Mouse (Mus musculus): ENCODE measurements around the gene Naa25. TPM values are rescaled to one million over a fixed set of nuclear protein-coding genes. Genes with fewer than 3 reads are reported as not detected.
"Not testable (repeated sequence)": the region's sequence is repeated elsewhere in the genome, so short reads cannot be mapped to it uniquely, and the experiment has no call there.

Gene Naa25
- 54.0 and 55.0 TPM in 2 replicates for polyA plus RNA-seq (2015; fragmentation: Nextera tagmentation; extraction: Ambion mirVana)

DNA sequence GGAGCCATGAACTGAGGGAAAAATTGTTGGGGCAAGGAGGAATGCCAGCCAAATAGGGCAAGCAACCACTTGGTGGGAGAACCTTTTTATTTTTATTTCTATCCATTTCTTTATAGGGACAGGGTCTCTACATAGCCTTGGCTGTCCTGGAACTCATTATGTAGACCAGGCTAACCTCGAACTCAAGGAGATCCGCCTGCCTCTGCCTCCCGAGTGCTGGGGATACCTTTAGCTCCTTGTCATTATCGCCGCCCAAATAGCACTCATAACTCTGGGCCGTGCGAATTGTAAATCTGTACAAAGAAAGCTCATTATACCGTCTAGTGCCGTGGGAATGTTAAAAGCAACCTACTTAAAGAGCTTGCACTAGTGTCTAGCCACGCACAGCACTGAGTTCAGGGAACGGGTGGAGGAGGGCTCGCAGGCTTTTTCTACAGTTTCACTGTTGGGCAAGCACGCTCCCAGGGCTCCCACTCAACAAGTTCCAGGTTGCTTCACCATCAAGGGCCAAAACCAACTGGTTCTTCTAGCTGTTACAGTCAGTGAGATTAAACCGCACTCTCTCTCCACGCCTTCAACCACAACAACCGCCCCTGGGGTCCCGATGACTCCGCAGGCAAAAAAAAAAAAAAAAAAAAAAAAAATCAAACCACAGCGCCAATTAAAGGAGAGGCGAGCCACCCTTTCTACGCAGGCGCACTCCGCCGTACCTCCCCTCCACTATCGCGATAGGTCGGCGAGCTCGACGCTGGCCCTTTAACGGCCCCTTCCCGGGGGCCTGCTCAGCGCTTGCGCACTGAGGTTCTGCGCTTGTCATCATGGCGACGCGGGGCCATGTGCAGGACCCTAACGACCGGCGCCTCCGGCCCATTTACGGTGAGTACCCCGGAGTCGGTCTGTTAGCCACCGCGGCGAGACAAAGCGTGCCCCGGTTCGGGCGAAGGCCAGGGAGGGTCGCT lies at the start of gene Naa25:
Naa25 (plus strand) TSS at position 750 of the 959 bp plus-strand sequence.
- peak; percentile 96 for ATAC-seq
- H3K27me3 ChIP-seq (ENCODE audit: control insufficient read depth, insufficient read depth, low read depth, low read length), result no peaks in the 10 kb centered on the region
- peaks cover 12% of the 10 kb centered on the region for H3K4me1 ChIP-seq (ENCODE audit: control insufficient read depth, insufficient read depth, low read length)
- peak within 1 kb of the TSS; percentile 95 for H3K4me3 ChIP-seq (ENCODE audit: low read depth, low read length)
- H3K4me2 ChIP-seq (ENCODE audit: low read length), result peak within 1 kb of the TSS; percentile 94
- WGBS, result 9% methylated on average over 53 of the region's 53 CpGs
- H3K9ac ChIP-seq (ENCODE audit: low read depth, low read length), result peak within 1 kb of the TSS; percentile 87
- no peaks in the 10 kb centered on the region for H3K9me3 ChIP-seq (replicated peaks; ENCODE audit: control insufficient read depth, low read length, poor library complexity, severe bottlenecking)
- H3K36me3 ChIP-seq (ENCODE audit: control insufficient read depth, insufficient read depth, low read length), result no peaks in the 10 kb centered on the region
- peak within 1 kb of the TSS; percentile 78 for H3K27ac ChIP-seq (ENCODE audit: low read length)

DNA sequence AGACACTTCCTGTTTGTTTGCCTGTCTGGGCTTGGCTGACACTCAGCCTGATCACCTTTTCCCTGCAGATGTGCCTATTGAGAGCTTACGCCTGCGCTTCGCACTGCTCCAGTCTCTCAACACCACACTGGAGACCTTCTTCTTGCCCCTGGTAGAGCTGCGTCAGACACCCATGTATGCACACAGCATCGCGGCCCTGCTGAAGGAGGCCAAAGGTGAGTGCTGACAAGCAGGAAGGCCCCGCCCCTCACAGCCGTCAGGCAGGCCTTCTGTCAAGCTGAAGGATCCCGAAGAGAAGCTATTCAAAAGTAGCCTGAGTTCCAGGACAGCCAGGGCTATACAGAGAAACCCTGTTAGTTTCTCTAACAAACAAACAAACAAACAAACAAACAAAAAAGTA lies 38.5 kb upstream of the Naa25 start:
- Histone ChIP-seq H3K27ac (ENCODE audit: low read length) (no peak overlapping the region), H3K36me3 (ENCODE audit: control insufficient read depth, insufficient read depth, low read length) (peaks cover 90% of the 10 kb centered on the region), H3K9me3 (replicated peaks; ENCODE audit: control insufficient read depth, low read length, poor library complexity, severe bottlenecking) (no peaks in the 10 kb centered on the region), H3K4me3 (ENCODE audit: low read depth, low read length) (no peak overlapping the region), H3K4me1 (ENCODE audit: control insufficient read depth, insufficient read depth, low read length) (no peaks in the 10 kb centered on the region), H3K4me2 (ENCODE audit: low read length) (no peak overlapping the region), H3K9ac (ENCODE audit: low read depth, low read length) (no peak overlapping the region), H3K27me3 (ENCODE audit: control insufficient read depth, insufficient read depth, low read depth, low read length) (no peaks in the 10 kb centered on the region)
- no peak for ATAC-seq
- WGBS, result 82% methylated on average over 9 of the region's 9 CpGs

DNA sequence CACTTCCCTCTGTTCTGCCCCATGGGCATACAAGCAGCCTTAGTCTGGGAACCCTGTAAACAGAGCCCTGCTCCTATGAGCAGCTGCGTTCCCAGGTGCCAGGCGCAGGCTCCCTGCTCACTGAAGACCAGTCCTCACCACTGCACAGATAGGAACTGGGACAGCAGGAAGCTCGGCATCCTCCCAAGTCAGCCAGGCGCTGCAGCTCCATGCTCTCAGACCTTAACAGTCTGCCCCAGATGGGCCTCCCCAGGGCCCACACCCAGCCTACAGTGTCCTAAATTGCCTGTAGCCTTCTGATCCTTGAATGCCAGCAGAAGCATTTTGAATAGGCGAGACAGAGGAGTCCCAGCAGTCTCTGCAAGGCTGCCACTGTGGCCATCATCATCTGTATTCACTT lies 36.0 kb upstream of the Naa25 start:
- peaks cover 86% of the 10 kb centered on the region for H3K36me3 ChIP-seq (ENCODE audit: control insufficient read depth, insufficient read depth, low read length)
- no peaks in the 10 kb centered on the region for H3K27me3 ChIP-seq (ENCODE audit: control insufficient read depth, insufficient read depth, low read depth, low read length)
- no peak overlapping the region for H3K9ac ChIP-seq (ENCODE audit: low read depth, low read length)
- H3K4me2 ChIP-seq (ENCODE audit: low read length), result no peak overlapping the region
- WGBS, result 91% methylated on average over 5 of the region's 5 CpGs
- no peak for ATAC-seq
- H3K27ac ChIP-seq (ENCODE audit: low read length), result no peak overlapping the region
- H3K4me1 ChIP-seq (ENCODE audit: control insufficient read depth, insufficient read depth, low read length), result no peaks in the 10 kb centered on the region
- H3K9me3 ChIP-seq (replicated peaks; ENCODE audit: control insufficient read depth, low read length, poor library complexity, severe bottlenecking), result no peaks in the 10 kb centered on the region
- H3K4me3 ChIP-seq (ENCODE audit: low read depth, low read length), result no peak overlapping the region

DNA sequence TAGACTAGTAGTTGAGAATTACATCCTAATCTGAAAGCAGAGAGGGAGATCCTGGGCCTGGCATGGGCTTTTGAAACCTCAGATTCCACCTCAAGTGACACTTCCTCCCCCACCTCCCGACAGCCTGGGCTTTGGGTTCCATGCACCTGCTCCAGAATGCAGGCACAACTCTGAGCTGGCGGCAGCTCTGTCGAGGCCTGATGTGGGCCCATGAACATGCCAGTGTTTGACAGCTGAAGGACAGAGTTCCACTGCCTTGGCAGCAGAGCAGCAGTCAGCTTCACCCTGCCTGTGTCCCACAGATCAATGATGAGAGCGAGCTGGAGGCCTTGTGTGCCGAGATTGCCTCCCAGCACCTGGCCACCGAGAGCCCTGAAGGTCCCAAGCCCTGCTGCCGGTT lies 34.3 kb upstream of the Naa25 start:
- ATAC-seq, result no peak
- no peaks in the 10 kb centered on the region for H3K9me3 ChIP-seq (replicated peaks; ENCODE audit: control insufficient read depth, low read length, poor library complexity, severe bottlenecking)
- H3K9ac ChIP-seq (ENCODE audit: low read depth, low read length), result no peak overlapping the region
- no peaks in the 10 kb centered on the region for H3K27me3 ChIP-seq (ENCODE audit: control insufficient read depth, insufficient read depth, low read depth, low read length)
- H3K36me3 ChIP-seq (ENCODE audit: control insufficient read depth, insufficient read depth, low read length), result peaks cover 79% of the 10 kb centered on the region
- WGBS, result 93% methylated on average over 7 of the region's 7 CpGs
- H3K4me2 ChIP-seq (ENCODE audit: low read length), result no peak overlapping the region
- H3K27ac ChIP-seq (ENCODE audit: low read length), result no peak overlapping the region
- no peak overlapping the region for H3K4me3 ChIP-seq (ENCODE audit: low read depth, low read length)
- no peaks in the 10 kb centered on the region for H3K4me1 ChIP-seq (ENCODE audit: control insufficient read depth, insufficient read depth, low read length)

DNA sequence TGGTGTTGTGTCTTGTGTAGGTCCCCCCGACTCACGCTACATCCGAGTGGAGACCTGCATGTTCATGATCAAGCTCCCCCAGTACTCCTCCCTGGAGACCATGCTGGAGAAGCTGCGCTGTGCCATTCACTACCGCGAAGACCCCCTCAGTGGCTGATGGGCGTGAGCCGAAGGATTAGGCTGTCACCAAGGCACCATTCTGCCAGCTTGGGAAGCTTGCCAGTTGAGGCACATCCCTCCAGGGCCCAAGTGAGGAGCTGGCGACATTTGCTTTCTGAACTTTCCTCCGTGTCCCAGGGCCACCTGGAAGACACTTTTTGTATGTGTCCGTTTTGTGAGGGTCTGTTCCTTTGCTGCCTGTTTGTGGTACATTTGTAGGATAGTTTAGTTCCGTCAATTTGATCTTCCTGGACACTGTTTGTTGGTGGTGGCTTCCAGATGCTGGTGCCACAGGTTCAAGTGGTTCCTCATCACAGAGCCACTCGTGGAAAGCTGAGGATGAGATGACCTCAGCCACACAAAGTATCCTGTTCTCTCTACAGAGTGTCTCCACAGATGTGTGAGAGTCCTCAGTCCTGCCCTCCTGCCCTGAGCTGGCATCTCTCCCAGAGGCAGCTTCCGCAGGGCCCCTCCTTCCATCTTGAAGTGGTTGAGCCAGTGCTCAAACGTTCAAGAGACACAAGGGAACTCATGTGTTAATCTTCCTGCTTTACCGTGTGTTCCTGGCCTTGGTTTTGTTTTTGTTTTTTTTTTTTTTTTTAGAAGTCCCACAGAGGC lies 31.1 kb upstream of the Naa25 start:
- Histone ChIP-seq H3K4me1 (ENCODE audit: control insufficient read depth, insufficient read depth, low read length) (no peaks in the 10 kb centered on the region), H3K4me3 (ENCODE audit: low read depth, low read length) (no peak overlapping the region), H3K27me3 (ENCODE audit: control insufficient read depth, insufficient read depth, low read depth, low read length) (no peaks in the 10 kb centered on the region), H3K36me3 (ENCODE audit: control insufficient read depth, insufficient read depth, low read length) (peaks cover 53% of the 10 kb centered on the region), H3K27ac (ENCODE audit: low read length) (no peak overlapping the region), H3K9me3 (replicated peaks; ENCODE audit: control insufficient read depth, low read length, poor library complexity, severe bottlenecking) (no peaks in the 10 kb centered on the region), H3K9ac (ENCODE audit: low read depth, low read length) (no peak overlapping the region), H3K4me2 (ENCODE audit: low read length) (no peak overlapping the region)
- no peak for ATAC-seq
- WGBS, result 72% methylated on average over 16 of the region's 16 CpGs

DNA sequence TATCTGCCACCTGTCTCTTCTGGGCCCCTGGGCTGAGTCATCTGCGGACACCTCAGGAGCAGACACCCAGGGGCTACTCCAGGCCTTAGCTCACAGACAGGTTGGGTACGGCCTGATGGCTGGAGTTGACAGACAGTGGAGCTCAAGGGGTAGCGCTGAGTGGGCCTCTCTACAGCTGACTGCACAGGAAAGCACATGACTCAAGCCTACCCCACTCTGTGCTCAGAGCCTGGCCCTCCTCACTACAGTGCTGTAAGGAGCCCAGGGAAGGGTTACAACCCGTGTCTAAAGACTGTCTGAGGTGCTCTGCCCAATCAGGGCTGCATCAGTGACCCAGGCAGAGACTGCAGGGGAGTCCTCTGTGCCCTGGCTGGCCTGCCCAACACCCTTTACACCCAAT lies 30.5 kb upstream of the Naa25 start:
- no peak for ATAC-seq
- Histone ChIP-seq H3K36me3 (ENCODE audit: control insufficient read depth, insufficient read depth, low read length) (peaks cover 47% of the 10 kb centered on the region), H3K4me1 (ENCODE audit: control insufficient read depth, insufficient read depth, low read length) (no peaks in the 10 kb centered on the region), H3K27ac (ENCODE audit: low read length) (no peak overlapping the region), H3K9ac (ENCODE audit: low read depth, low read length) (no peak overlapping the region), H3K27me3 (ENCODE audit: control insufficient read depth, insufficient read depth, low read depth, low read length) (no peaks in the 10 kb centered on the region), H3K4me2 (ENCODE audit: low read length) (no peak overlapping the region), H3K4me3 (ENCODE audit: low read depth, low read length) (no peak overlapping the region), H3K9me3 (replicated peaks; ENCODE audit: control insufficient read depth, low read length, poor library complexity, severe bottlenecking) (no peaks in the 10 kb centered on the region)
- 88% methylated on average over 4 of the region's 4 CpGs for WGBS

DNA sequence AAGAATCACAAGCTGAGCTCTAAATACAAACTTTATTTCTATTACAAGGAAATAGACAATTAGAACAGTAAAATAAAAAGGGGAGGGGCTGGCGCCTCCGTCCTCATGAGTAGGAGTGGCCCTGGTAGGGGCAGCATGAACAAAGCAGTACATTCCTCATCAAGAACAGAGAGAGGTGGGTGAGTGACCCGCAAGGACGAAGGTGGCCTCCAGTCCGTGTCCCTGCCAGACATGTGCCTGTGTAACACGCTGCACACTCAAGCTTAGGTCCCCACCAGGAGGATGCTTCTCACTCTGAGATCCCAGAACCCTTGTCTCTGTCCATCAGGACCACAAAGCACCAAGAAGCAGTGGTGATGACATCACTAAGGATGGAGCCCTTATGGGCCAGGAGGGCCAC lies 26.0 kb upstream of the Naa25 start:
- Histone ChIP-seq H3K36me3 (ENCODE audit: control insufficient read depth, insufficient read depth, low read length) (peaks cover 39% of the 10 kb centered on the region), H3K4me1 (ENCODE audit: control insufficient read depth, insufficient read depth, low read length) (no peaks in the 10 kb centered on the region), H3K4me3 (ENCODE audit: low read depth, low read length) (no peak overlapping the region), H3K27ac (ENCODE audit: low read length) (no peak overlapping the region), H3K9ac (ENCODE audit: low read depth, low read length) (no peak overlapping the region), H3K9me3 (replicated peaks; ENCODE audit: control insufficient read depth, low read length, poor library complexity, severe bottlenecking) (no peaks in the 10 kb centered on the region), H3K27me3 (ENCODE audit: control insufficient read depth, insufficient read depth, low read depth, low read length) (no peaks in the 10 kb centered on the region), H3K4me2 (ENCODE audit: low read length) (no peak overlapping the region)
- ATAC-seq, result no peak
- 92% methylated on average over 6 of the region's 6 CpGs for WGBS

DNA sequence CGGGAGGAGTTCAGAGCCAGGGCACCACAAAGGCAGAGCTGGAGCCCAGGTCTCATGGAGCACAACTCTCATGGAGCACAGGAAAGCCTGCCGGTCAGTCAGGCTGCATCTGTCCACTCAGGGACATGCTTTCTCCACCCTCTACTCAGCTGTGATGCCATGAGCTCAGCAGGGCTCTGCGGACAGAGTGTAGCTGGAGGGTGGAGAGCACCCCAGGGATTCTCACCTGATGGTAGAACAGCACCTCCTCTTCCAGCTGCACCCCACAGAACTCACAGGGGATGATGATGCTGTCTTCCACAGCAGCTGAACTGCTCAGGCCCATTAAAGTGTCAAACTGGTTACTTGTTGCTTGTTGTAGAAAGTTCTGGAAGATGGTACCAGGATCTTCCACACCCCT lies 22.9 kb upstream of the Naa25 start:
- no peaks in the 10 kb centered on the region for H3K27me3 ChIP-seq (ENCODE audit: control insufficient read depth, insufficient read depth, low read depth, low read length)
- H3K9me3 ChIP-seq (replicated peaks; ENCODE audit: control insufficient read depth, low read length, poor library complexity, severe bottlenecking), result no peaks in the 10 kb centered on the region
- ATAC-seq, result no peak
- no peak overlapping the region for H3K27ac ChIP-seq (ENCODE audit: low read length)
- no peak overlapping the region for H3K4me3 ChIP-seq (ENCODE audit: low read depth, low read length)
- H3K9ac ChIP-seq (ENCODE audit: low read depth, low read length), result no peak overlapping the region
- WGBS, result 94% methylated on average over 3 of the region's 3 CpGs
- no peaks in the 10 kb centered on the region for H3K4me1 ChIP-seq (ENCODE audit: control insufficient read depth, insufficient read depth, low read length)
- H3K4me2 ChIP-seq (ENCODE audit: low read length), result no peak overlapping the region
- peaks cover 49% of the 10 kb centered on the region for H3K36me3 ChIP-seq (ENCODE audit: control insufficient read depth, insufficient read depth, low read length)

DNA sequence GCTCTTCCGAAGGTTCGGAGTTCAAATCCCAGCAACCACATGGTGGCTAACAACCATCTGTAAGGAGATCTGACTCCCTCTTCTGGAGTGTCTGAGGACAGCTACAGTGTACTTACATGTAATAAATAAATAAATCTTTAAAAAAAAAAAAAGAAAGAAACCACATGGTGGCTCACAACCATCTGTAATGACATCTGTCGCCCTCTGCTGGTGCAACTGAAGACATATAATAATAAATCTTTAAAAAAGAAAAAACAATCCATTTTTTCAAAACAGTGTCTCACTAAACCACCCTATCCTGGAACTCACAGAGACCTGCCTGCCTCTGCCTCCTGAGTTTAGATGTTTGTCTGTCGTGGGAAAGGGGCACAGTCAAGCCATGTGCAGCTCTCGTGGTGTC lies 20.8 kb upstream of the Naa25 start:
- H3K4me2 ChIP-seq (ENCODE audit: low read length); H3K4me3 ChIP-seq (ENCODE audit: low read depth, low read length); H3K9ac ChIP-seq (ENCODE audit: low read depth, low read length); H3K27ac ChIP-seq (ENCODE audit: low read length); H3K9me3 ChIP-seq (replicated peaks; ENCODE audit: control insufficient read depth, low read length, poor library complexity, severe bottlenecking); H3K27me3 ChIP-seq (ENCODE audit: control insufficient read depth, insufficient read depth, low read depth, low read length); ATAC-seq; H3K4me1 ChIP-seq (ENCODE audit: control insufficient read depth, insufficient read depth, low read length): not testable (repeated sequence)
- H3K36me3 ChIP-seq (ENCODE audit: control insufficient read depth, insufficient read depth, low read length), result peaks cover 54% of the 10 kb centered on the region
- WGBS, result 77% methylated on average over 5 of the region's 5 CpGs
